Mouse (Mus musculus): Measurements from ENCODE around the gene Zfp219.

Gene Zfp219

GRCm38 (mm10) chr14:51996231-51996841 is 24.2 kb downstream of the Zfp219 start:
- DNase-seq: peak; percentile 42

- DNase-seq: no peak
Observed at GRCm38 (mm10) chr14:51995219-51995871, 25.2 kb downstream of the Zfp219 start.

- no peak for DNase-seq
Observed at GRCm38 (mm10) chr14:51994453-51994852, 26.1 kb downstream of the Zfp219 start.

- no peak for DNase-seq
Observed at GRCm38 (mm10) chr14:51989461-51989970, 31.0 kb downstream of the Zfp219 start.

- no peak for DNase-seq
Observed at GRCm38 (mm10) chr14:51988731-51989130, 31.8 kb downstream of the Zfp219 start.

- no peak for DNase-seq
Observed at GRCm38 (mm10) chr14:51987177-51987576, 33.4 kb downstream of the Zfp219 start.

- no peak for DNase-seq
Observed at GRCm38 (mm10) chr14:51986153-51986505, 34.4 kb downstream of the Zfp219 start.

- DNase-seq: peak; percentile 94
Observed at GRCm38 (mm10) chr14:51985301-51986152, 35.0 kb downstream of the Zfp219 start.

- DNase-seq: peak; percentile 89
Observed at GRCm38 (mm10) chr14:51984247-51985231, 36.0 kb downstream of the Zfp219 start, which contains the start of gene Arhgef40. Gene Arhgef40 (plus strand): TSS chr14:51984719.

GRCm38 (mm10) chr14:51983855-51984246 is 36.7 kb downstream of the Zfp219 start:
- no peak for DNase-seq

- DNase-seq: no peak
Observed at GRCm38 (mm10) chr14:51983251-51983650, 37.3 kb downstream of the Zfp219 start.

GRCm38 (mm10) chr14:51979252-51979651 is 41.3 kb downstream of the Zfp219 start:
- DNase-seq: no peak

GRCm38 (mm10) chr14:51967400-51967799 is 53.1 kb downstream of the Zfp219 start:
- no peak for DNase-seq

- no peak for DNase-seq
Observed at GRCm38 (mm10) chr14:51960316-51960715, 60.2 kb downstream of the Zfp219 start.
